Mouse (Mus musculus): ENCODE measurements around the gene Lcat. TPM values are rescaled to one million over a fixed set of nuclear protein-coding genes. Genes with fewer than 3 reads are reported as not detected.

Gene Lcat
- polyA plus RNA-seq, 1 experiment from 2014 or later: 32.1 TPM

- ATAC-seq (replicated peaks; ENCODE audit: low FRiP score) (peak; percentile 14; the same call in 1 of the 2 replicates), DNase-seq (ENCODE audit: low spot score) (peak; percentile 67)
- H3K4me3 ChIP-seq (ENCODE audit: low read depth, low read length): peak overlapping the region; percentile 85
- H3K9me3 ChIP-seq (ENCODE audit: control insufficient read depth, low read length): no peaks in the 10 kb centered on the region; the same call in 1 of the 2 replicates
- H3K27ac ChIP-seq (ENCODE audit: low read depth, low read length): peak overlapping the region; percentile 84
- no peaks in the 10 kb centered on the region for H3K27me3 ChIP-seq (replicated peaks; ENCODE audit: control insufficient read depth, insufficient read depth, low read length)
- peaks cover 18% of the 10 kb centered on the region for H3K36me3 ChIP-seq (ENCODE audit: control insufficient read depth, insufficient read depth, low read length)
- H3K4me1 ChIP-seq (replicated peaks; ENCODE audit: control insufficient read depth, insufficient read depth, low read length): peaks cover 28% of the 10 kb centered on the region
- peak overlapping the region; percentile 92 for H3K4me2 ChIP-seq
- H3K9ac ChIP-seq (ENCODE audit: low read depth, low read length): peak overlapping the region; percentile 78
- WGBS: under 1% methylated on average over 33 of the region's 33 CpGs
Measured at GRCm38 (mm10) chr8:105937496-105938305, 5.5 kb downstream of the Lcat start.

GRCm38 (mm10) chr8:105936866-105937475 is 6.2 kb downstream of the Lcat start:
- DNase-seq (ENCODE audit: low spot score): peak; percentile 86
- WGBS: 1% methylated on average over 30 of the region's 30 CpGs
- peak; percentile 83 for ATAC-seq (replicated peaks; ENCODE audit: low FRiP score)
- no peaks in the 10 kb centered on the region for H3K27me3 ChIP-seq (replicated peaks; ENCODE audit: control insufficient read depth, insufficient read depth, low read length)
- H3K9me3 ChIP-seq (ENCODE audit: control insufficient read depth, low read length): no peaks in the 10 kb centered on the region; the same call in 1 of the 2 replicates
- peak overlapping the region; percentile 85 for H3K4me3 ChIP-seq (ENCODE audit: low read depth, low read length)
- peaks cover 28% of the 10 kb centered on the region for H3K4me1 ChIP-seq (replicated peaks; ENCODE audit: control insufficient read depth, insufficient read depth, low read length)
- peak overlapping the region; percentile 90 for H3K27ac ChIP-seq (ENCODE audit: low read depth, low read length)
- H3K4me2 ChIP-seq: peak overlapping the region; percentile 92
- peak overlapping the region; percentile 78 for H3K9ac ChIP-seq (ENCODE audit: low read depth, low read length)
- H3K36me3 ChIP-seq (ENCODE audit: control insufficient read depth, insufficient read depth, low read length): peaks cover 20% of the 10 kb centered on the region

- WGBS: 24% methylated on average over 7 of the region's 7 CpGs
- Histone ChIP-seq H3K27ac (ENCODE audit: low read depth, low read length) (peak overlapping the region; percentile 90), H3K4me2 (peak overlapping the region; percentile 92), H3K9ac (ENCODE audit: low read depth, low read length) (peak overlapping the region; percentile 78), H3K27me3 (replicated peaks; ENCODE audit: control insufficient read depth, insufficient read depth, low read length) (no peaks in the 10 kb centered on the region), H3K9me3 (ENCODE audit: control insufficient read depth, low read length) (no peaks in the 10 kb centered on the region; the same call in 1 of the 2 replicates), H3K36me3 (ENCODE audit: control insufficient read depth, insufficient read depth, low read length) (peaks cover 12% of the 10 kb centered on the region), H3K4me1 (replicated peaks; ENCODE audit: control insufficient read depth, insufficient read depth, low read length) (peaks cover 28% of the 10 kb centered on the region), H3K4me3 (ENCODE audit: low read depth, low read length) (peak overlapping the region; percentile 85)
- DNase-seq (ENCODE audit: low spot score): no peak
- ATAC-seq (replicated peaks; ENCODE audit: low FRiP score): 0 out of 2 replicates have a peak, but pooled peaks have one; percentile 10
Measured at GRCm38 (mm10) chr8:105935863-105936603, 7.1 kb downstream of the Lcat start.

GRCm38 (mm10) chr8:105935105-105935504 is 8.1 kb downstream of the Lcat start:
- no peak for DNase-seq (ENCODE audit: low spot score)
- Histone ChIP-seq H3K27me3 (replicated peaks; ENCODE audit: control insufficient read depth, insufficient read depth, low read length) (no peaks in the 10 kb centered on the region), H3K9ac (ENCODE audit: low read depth, low read length) (peak overlapping the region; percentile 78), H3K4me3 (ENCODE audit: low read depth, low read length) (peak overlapping the region; percentile 85), H3K9me3 (ENCODE audit: control insufficient read depth, low read length) (no peaks in the 10 kb centered on the region; the same call in 1 of the 2 replicates), H3K36me3 (ENCODE audit: control insufficient read depth, insufficient read depth, low read length) (peaks cover 14% of the 10 kb centered on the region), H3K4me2 (peak overlapping the region; percentile 92), H3K4me1 (replicated peaks; ENCODE audit: control insufficient read depth, insufficient read depth, low read length) (peaks cover 28% of the 10 kb centered on the region), H3K27ac (ENCODE audit: low read depth, low read length) (peak overlapping the region; percentile 90)
- whole genome bisulfite sequencing: 35% methylated on average over 6 of the region's 6 CpGs
- no peak for ATAC-seq (replicated peaks; ENCODE audit: low FRiP score)

DNA sequence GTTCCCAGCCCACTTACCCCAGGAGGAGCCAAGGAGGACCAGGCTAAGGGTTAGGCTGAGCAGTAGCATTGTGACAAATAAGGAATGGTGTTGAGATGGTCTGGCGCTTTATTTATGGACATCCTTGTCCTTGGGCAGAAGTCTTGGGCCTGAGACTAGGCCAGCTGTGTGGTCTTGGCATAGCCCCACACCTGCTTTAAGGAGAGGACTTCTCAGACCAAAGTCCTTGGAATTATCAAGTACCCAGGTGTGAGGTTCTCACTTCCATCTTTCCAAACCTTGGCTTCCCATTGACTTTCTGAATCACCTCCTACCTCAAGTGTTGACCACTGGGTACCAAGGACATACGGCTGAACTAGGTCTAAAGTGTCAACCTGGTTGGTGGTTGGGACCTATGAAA is 9.4 kb downstream of the Lcat start, which contains the start of gene Ctrl:
Gene Ctrl, minus strand, starts transcription at position 101 of the 400 bp plus-strand sequence.
- Histone ChIP-seq H3K36me3 (ENCODE audit: control insufficient read depth, insufficient read depth, low read length) (peaks cover 9% of the 10 kb centered on the region; the same call in 1 of the 2 replicates), H3K4me1 (replicated peaks; ENCODE audit: control insufficient read depth, insufficient read depth, low read length) (peaks cover 28% of the 10 kb centered on the region), H3K4me2 (no peak within 1 kb of the TSS), H3K4me3 (ENCODE audit: low read depth, low read length) (no peak within 1 kb of the TSS), H3K9ac (ENCODE audit: low read depth, low read length) (no peak within 1 kb of the TSS), H3K9me3 (ENCODE audit: control insufficient read depth, low read length) (no peaks in the 10 kb centered on the region), H3K27me3 (replicated peaks; ENCODE audit: control insufficient read depth, insufficient read depth, low read length) (no peaks in the 10 kb centered on the region), H3K27ac (ENCODE audit: low read depth, low read length) (no peak within 1 kb of the TSS)
- no peak for ATAC-seq (replicated peaks; ENCODE audit: low FRiP score)
- no peak for DNase-seq (ENCODE audit: low spot score)
- 87% methylated on average over 2 of the region's 2 CpGs for WGBS

GRCm38 (mm10) chr8:105932525-105932924 is 10.7 kb downstream of the Lcat start:
- H3K4me1 ChIP-seq (replicated peaks; ENCODE audit: control insufficient read depth, insufficient read depth, low read length): peaks cover 19% of the 10 kb centered on the region
- ATAC-seq (replicated peaks; ENCODE audit: low FRiP score): no peak
- peaks cover 9% of the 10 kb centered on the region; the same call in 1 of the 2 replicates for H3K36me3 ChIP-seq (ENCODE audit: control insufficient read depth, insufficient read depth, low read length)
- H3K27me3 ChIP-seq (replicated peaks; ENCODE audit: control insufficient read depth, insufficient read depth, low read length): no peaks in the 10 kb centered on the region
- H3K4me2 ChIP-seq: no peak overlapping the region
- H3K9ac ChIP-seq (ENCODE audit: low read depth, low read length): no peak overlapping the region
- no peaks in the 10 kb centered on the region for H3K9me3 ChIP-seq (ENCODE audit: control insufficient read depth, low read length)
- H3K27ac ChIP-seq (ENCODE audit: low read depth, low read length): no peak overlapping the region
- no peak for DNase-seq (ENCODE audit: low spot score)
- WGBS: 88% methylated on average over 11 of the region's 11 CpGs
- no peak overlapping the region for H3K4me3 ChIP-seq (ENCODE audit: low read depth, low read length)

GRCm38 (mm10) chr8:105931271-105931670 is 11.9 kb downstream of the Lcat start:
- 89% methylated on average over 3 of the region's 3 CpGs for WGBS
- Histone ChIP-seq H3K9me3 (ENCODE audit: control insufficient read depth, low read length) (no peaks in the 10 kb centered on the region), H3K4me1 (replicated peaks; ENCODE audit: control insufficient read depth, insufficient read depth, low read length) (peaks cover 14% of the 10 kb centered on the region), H3K4me2 (no peak overlapping the region), H3K27ac (ENCODE audit: low read depth, low read length) (no peak overlapping the region), H3K4me3 (ENCODE audit: low read depth, low read length) (no peak overlapping the region), H3K27me3 (replicated peaks; ENCODE audit: control insufficient read depth, insufficient read depth, low read length) (no peaks in the 10 kb centered on the region), H3K36me3 (ENCODE audit: control insufficient read depth, insufficient read depth, low read length) (peaks cover 9% of the 10 kb centered on the region; the same call in 1 of the 2 replicates), H3K9ac (ENCODE audit: low read depth, low read length) (no peak overlapping the region)
- DNase-seq (ENCODE audit: low spot score) (no peak), ATAC-seq (replicated peaks; ENCODE audit: low FRiP score) (no peak)

- Histone ChIP-seq H3K9me3 (ENCODE audit: control insufficient read depth, low read length) (no peaks in the 10 kb centered on the region), H3K4me1 (replicated peaks; ENCODE audit: control insufficient read depth, insufficient read depth, low read length) (peaks cover 7% of the 10 kb centered on the region), H3K4me3 (ENCODE audit: low read depth, low read length) (no peak overlapping the region), H3K4me2 (no peak overlapping the region), H3K27ac (ENCODE audit: low read depth, low read length) (no peak overlapping the region), H3K27me3 (replicated peaks; ENCODE audit: control insufficient read depth, insufficient read depth, low read length) (no peaks in the 10 kb centered on the region), H3K9ac (ENCODE audit: low read depth, low read length) (no peak overlapping the region), H3K36me3 (ENCODE audit: control insufficient read depth, insufficient read depth, low read length) (peaks cover 9% of the 10 kb centered on the region; the same call in 1 of the 2 replicates)
- ATAC-seq (replicated peaks; ENCODE audit: low FRiP score): peak; percentile 35
- WGBS: 18% methylated on average over 8 of the region's 8 CpGs
- DNase-seq (ENCODE audit: low spot score): peak; percentile 82
Measured at GRCm38 (mm10) chr8:105930602-105931001, 12.6 kb downstream of the Lcat start.

Data from liver, embryonic 11.5 days (tissue).